Comparison of ENCODE assay signal across 14 mouse cellular contexts in the genomic region with DNA sequence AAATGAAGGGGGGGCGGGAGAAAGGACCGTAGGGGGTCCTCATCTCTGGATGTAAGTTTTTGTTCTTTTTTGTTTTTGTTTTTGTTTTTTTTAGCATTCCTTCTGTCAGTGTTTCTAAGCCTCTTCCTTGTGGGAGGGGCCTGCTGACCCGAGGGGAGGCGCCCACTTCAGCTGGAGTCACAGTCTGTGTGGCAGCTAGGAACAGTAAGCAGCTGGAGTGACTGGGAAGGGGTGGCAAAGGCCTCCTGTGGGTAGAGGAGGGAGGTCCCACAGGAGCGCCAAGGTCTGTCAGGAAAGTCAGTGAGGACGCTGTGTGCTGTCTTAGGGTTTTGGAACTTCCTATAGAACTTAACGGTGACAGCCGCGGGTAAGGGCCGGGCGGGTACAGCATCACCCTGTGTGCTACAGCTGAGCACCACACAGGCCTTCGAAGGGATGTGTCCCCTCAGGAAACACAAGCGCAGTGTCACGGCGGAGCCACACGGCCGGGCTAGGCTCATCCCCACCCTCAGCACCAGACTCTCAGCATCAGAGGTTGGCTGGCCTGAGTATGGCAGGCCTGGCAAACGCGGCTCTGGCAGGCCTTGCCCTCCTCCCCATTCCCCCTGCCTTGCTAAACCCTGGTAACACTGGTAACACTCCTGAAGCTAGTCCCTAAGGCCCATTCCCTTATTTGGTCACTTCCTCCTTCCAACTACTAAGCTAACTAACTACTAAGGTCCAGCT. TPM values are rescaled to one million over a fixed set of nuclear protein-coding genes. Genes with fewer than 3 reads are reported as not detected.
A peak's percentile ranks its signal among the peaks of the same experiment; 100 is the strongest.
DNase-seq lines count a peak whose midpoint lies in the region; ATAC-seq and TF ChIP-seq lines count a peak whose summit lies in the region.
"Had no signal": no experiment of that assay in that cellular context is flagged by ENCODE, and none has a peak within 500 bp of the region (broad histone marks: within the 10 kb centered on the region; RNA-seq: fewer than 3 reads in every experiment).

No protein-coding gene starts in this region.

- TF ChIP-seq EP300 in lung, postnatal 0 days (IDR thresholded peaks at IDR 0.05) = no peak

- H3K27me3 ChIP-seq in heart, embryonic 11.5 days (ENCODE audit: control insufficient read depth, insufficient read depth, low read length) = no peaks in the 10 kb centered on the region
- H3K27me3 ChIP-seq in lung, postnatal 0 days (replicated peaks; ENCODE audit: insufficient read depth, low read length) = no peaks in the 10 kb centered on the region
- no peaks in the 10 kb centered on the region for H3K27me3 ChIP-seq in hindbrain, embryonic 11.5 days (ENCODE audit: control insufficient read depth, insufficient read depth, low read length)
- no peaks in the 10 kb centered on the region for H3K27me3 ChIP-seq in midbrain, embryonic 16.5 days (ENCODE audit: control insufficient read depth, insufficient read depth, low read depth, low read length)
- H3K27me3 ChIP-seq: embryonic facial prominence, embryonic 13.5 days had no signal

- WGBS in heart, embryonic 11.5 days (ENCODE audit: insufficient replicate concordance) = 69% methylated on average over 19 of the region's 19 CpGs
- WGBS in lung, postnatal 0 days = 60% methylated on average over 19 of the region's 19 CpGs
- 60% methylated on average over 19 of the region's 19 CpGs for WGBS in lung, adult 2 months
- 77% methylated on average over 19 of the region's 19 CpGs for WGBS in hindbrain, embryonic 11.5 days
- WGBS in midbrain, embryonic 16.5 days = 81% methylated on average over 19 of the region's 19 CpGs

- H3K4me1 ChIP-seq in heart, embryonic 11.5 days (ENCODE audit: control insufficient read depth, insufficient read depth, low read length) = peaks cover 42% of the 10 kb centered on the region
- H3K4me1 ChIP-seq in lung, postnatal 0 days (ENCODE audit: insufficient read depth, low read depth, low read length) = peaks cover 12% of the 10 kb centered on the region; the same call in 1 of the 2 replicates
- H3K4me1 ChIP-seq in lung, adult 2 months (ENCODE audit: control insufficient read depth, insufficient read depth, low read length) = peaks cover 13% of the 10 kb centered on the region
- peaks cover 5% of the 10 kb centered on the region; the same call in 1 of the 2 replicates for H3K4me1 ChIP-seq in hindbrain, embryonic 11.5 days (replicated peaks; ENCODE audit: control insufficient read depth, insufficient read depth, low read length)
- peaks cover 8% of the 10 kb centered on the region for H3K4me1 ChIP-seq in midbrain, embryonic 16.5 days (ENCODE audit: control insufficient read depth, insufficient read depth, low read length)

- H3K4me3 ChIP-seq in heart, embryonic 11.5 days (ENCODE audit: low read depth, low read length) = no peak overlapping the region
- H3K4me3 ChIP-seq in lung, postnatal 0 days (ENCODE audit: low read depth, low read length) = no peak overlapping the region
- no peak overlapping the region for H3K4me3 ChIP-seq in lung, adult 2 months (replicated peaks; ENCODE audit: extremely low read depth, low read depth, low read length)
- no peak overlapping the region for H3K4me3 ChIP-seq in hindbrain, embryonic 11.5 days (ENCODE audit: low read depth, low read length)
- H3K4me3 ChIP-seq in midbrain, embryonic 16.5 days (ENCODE audit: low read depth, low read length) = no peak overlapping the region
- H3K4me3 ChIP-seq: embryonic facial prominence, embryonic 13.5 days had no signal

- intact Hi-C loops in heart, postnatal 36 days (cut with DNase I) = no loop called here

- no peak for TF ChIP-seq POLR2A in lung, adult 2 months (IDR thresholded peaks at IDR 0.05; ENCODE audit: borderline replicate concordance, extremely low read depth, low read depth, low read length)

- no peaks in the 10 kb centered on the region for H3K36me3 ChIP-seq in heart, embryonic 11.5 days (ENCODE audit: control insufficient read depth, insufficient read depth, low read length)
- H3K36me3 ChIP-seq in lung, postnatal 0 days (ENCODE audit: insufficient read depth, low read length) = no peaks in the 10 kb centered on the region
- H3K36me3 ChIP-seq in hindbrain, embryonic 11.5 days (ENCODE audit: control insufficient read depth, insufficient read depth, low read length) = no peaks in the 10 kb centered on the region
- H3K36me3 ChIP-seq in midbrain, embryonic 16.5 days (ENCODE audit: control insufficient read depth, insufficient read depth, low read length) = no peaks in the 10 kb centered on the region
- H3K36me3 ChIP-seq: embryonic facial prominence, embryonic 13.5 days had no signal

- peak overlapping the region; percentile 81 for H3K27ac ChIP-seq in heart, embryonic 11.5 days (ENCODE audit: low read depth, low read length)
- H3K27ac ChIP-seq in lung, postnatal 0 days (ENCODE audit: low read length) = peak overlapping the region; percentile 79
- H3K27ac ChIP-seq in hindbrain, embryonic 11.5 days (ENCODE audit: low read depth, low read length) = no peak overlapping the region
- H3K27ac ChIP-seq in midbrain, embryonic 16.5 days (ENCODE audit: low read length) = no peak overlapping the region
- H3K27ac ChIP-seq: embryonic facial prominence, embryonic 13.5 days had no signal

- no peak for DNase-seq in heart, postnatal 36 days
- peak; percentile 69 for DNase-seq in lung, postnatal 0 days (ENCODE audit: low spot score)
- no peak for DNase-seq in lung, adult 2 months
- DNase-seq in hindbrain, embryonic 11.5 days (ENCODE audit: low spot score) = no peak
- DNase-seq in cerebellum, adult 9-10 months = no peak
- no peak for DNase-seq in MN1 (ENCODE audit: low spot score)
- DNase-seq: adrenal gland, adult 8-10 months; spleen, adult 18-20 months had no signal

- peak overlapping the region; percentile 54; the same call in 1 of the 2 replicates for H3K9ac ChIP-seq in heart, embryonic 11.5 days (ENCODE audit: low read depth, low read length)
- no peak overlapping the region for H3K9ac ChIP-seq in lung, postnatal 0 days (replicated peaks; ENCODE audit: low read depth)
- no peak overlapping the region for H3K9ac ChIP-seq in hindbrain, embryonic 11.5 days (ENCODE audit: low read depth, low read length)
- no peak overlapping the region for H3K9ac ChIP-seq in midbrain, embryonic 16.5 days (ENCODE audit: low read depth, low read length)
- H3K9ac ChIP-seq: embryonic facial prominence, embryonic 13.5 days had no signal

- no peak overlapping the region for H3K4me2 ChIP-seq in heart, embryonic 11.5 days
- no peak overlapping the region for H3K4me2 ChIP-seq in lung, postnatal 0 days (replicated peaks; ENCODE audit: low read depth, low read length)
- no peak overlapping the region for H3K4me2 ChIP-seq in hindbrain, embryonic 11.5 days (replicated peaks; ENCODE audit: low read depth, low read length)
- H3K4me2 ChIP-seq in midbrain, embryonic 16.5 days (ENCODE audit: low read length) = no peak overlapping the region
- H3K4me2 ChIP-seq: embryonic facial prominence, embryonic 13.5 days had no signal

- H3K9me3 ChIP-seq in heart, embryonic 11.5 days (replicated peaks; ENCODE audit: control insufficient read depth, low read length) = no peaks in the 10 kb centered on the region
- no peaks in the 10 kb centered on the region for H3K9me3 ChIP-seq in lung, postnatal 0 days (ENCODE audit: low read length)
- H3K9me3 ChIP-seq in hindbrain, embryonic 11.5 days (ENCODE audit: control insufficient read depth, low read length) = no peaks in the 10 kb centered on the region
- H3K9me3 ChIP-seq in midbrain, embryonic 16.5 days (replicated peaks; ENCODE audit: control insufficient read depth, low read length, poor library complexity, severe bottlenecking) = no peaks in the 10 kb centered on the region
- H3K9me3 ChIP-seq: embryonic facial prominence, embryonic 13.5 days had no signal

- no peak for ATAC-seq in heart, embryonic 11.5 days (replicated peaks; ENCODE audit: insufficient number of reproducible peaks, low FRiP score, low TSS enrichment)
- peak; percentile 67 for ATAC-seq in lung, postnatal 0 days
- ATAC-seq in hindbrain, embryonic 11.5 days (ENCODE audit: low FRiP score) = peak; percentile 38; the same call in 1 of the 2 replicates
- peak; percentile 36; the same call in 1 of the 2 replicates for ATAC-seq in midbrain, embryonic 16.5 days
- ATAC-seq: CD4-positive, CD25-positive, alpha-beta regulatory T cell, adult 4 months had no signal

- no peak for TF ChIP-seq CTCF in lung, postnatal 0 days (IDR thresholded peaks at IDR 0.05)
- no peak for TF ChIP-seq CTCF in lung, adult 2 months (IDR thresholded peaks at IDR 0.05; ENCODE audit: insufficient read depth, low read length)

RNA-seq across cellular contexts. Expression of gene Kcne1, which starts 52.9 kb away (rescaled TPM):
- 64.5 TPM in 2 replicates for polyA plus RNA-seq in heart, embryonic 11.5 days (2014; fragmentation: Nextera tagmentation; extraction: Ambion mirVana)
- 10 to 100 TPM; 19.8 to 21.3 TPM for total RNA-seq in heart, postnatal 36 days (2021)
- polyA plus RNA-seq in lung, postnatal 0 days (2015; fragmentation: Nextera tagmentation; extraction: Ambion mirVana) = 0.14 TPM in 1 of 2 replicates, not detected in the other
- polyA plus RNA-seq in lung, adult 2 months (2012; rRNA removed) = not detected in 2 replicates
- polyA plus RNA-seq in hindbrain, embryonic 11.5 days (2014; fragmentation: Nextera tagmentation; extraction: Ambion mirVana) = 0.32 and 0.66 TPM in 2 replicates
- not detected in 2 replicates for polyA plus RNA-seq in midbrain, embryonic 16.5 days (2015; fragmentation: Nextera tagmentation; extraction: Ambion mirVana)
- total RNA-seq: adrenal gland, adult 8-10 months; hematopoietic stem cell, adult 5-6 weeks; left cerebral cortex, adult 18-20 months had no signal
- polyA plus RNA-seq: CD4-positive, CD25-positive, alpha-beta regulatory T cell, adult 4 months had no signal

RNA-seq across cellular contexts. Expression of gene Rcan1, which starts 58.5 kb away (rescaled TPM):
- polyA plus RNA-seq in heart, embryonic 11.5 days (2014; fragmentation: Nextera tagmentation; extraction: Ambion mirVana) = 103 and 150 TPM in 2 replicates
- total RNA-seq in heart, postnatal 36 days (2021) = 10 to 100 TPM; 50.8 to 99.4 TPM
- polyA plus RNA-seq in lung, postnatal 0 days (2015; fragmentation: Nextera tagmentation; extraction: Ambion mirVana) = 54.7 and 56.1 TPM in 2 replicates
- 13.7 and 21.6 TPM in 2 replicates for polyA plus RNA-seq in lung, adult 2 months (2012; rRNA removed)
- 39.3 and 45.3 TPM in 2 replicates for polyA plus RNA-seq in hindbrain, embryonic 11.5 days (2014; fragmentation: Nextera tagmentation; extraction: Ambion mirVana)
- 76.3 and 80.8 TPM in 2 replicates for polyA plus RNA-seq in midbrain, embryonic 16.5 days (2015; fragmentation: Nextera tagmentation; extraction: Ambion mirVana)

Comparison
In these comparisons a context has a peak if more than half of its experiments do, and no peak if none do; other contexts are left out.
1. H3K27ac ChIP-seq: peak in heart, embryonic 11.5 days (single experiment) and lung, postnatal 0 days (single experiment); none in hindbrain, embryonic 11.5 days (single experiment) and midbrain, embryonic 16.5 days (single experiment).
2. RNA of gene Kcne1, which starts 52.9 kb away (polyA plus RNA-seq): 64.5 TPM in heart, embryonic 11.5 days; 0.32 to 0.66 TPM in hindbrain, embryonic 11.5 days, not detected in lung, adult 2 months, 0.14 TPM in lung, postnatal 0 days and not detected in midbrain, embryonic 16.5 days; every median in the first group is over 10 times any median in the second.